In the genomic region with DNA sequence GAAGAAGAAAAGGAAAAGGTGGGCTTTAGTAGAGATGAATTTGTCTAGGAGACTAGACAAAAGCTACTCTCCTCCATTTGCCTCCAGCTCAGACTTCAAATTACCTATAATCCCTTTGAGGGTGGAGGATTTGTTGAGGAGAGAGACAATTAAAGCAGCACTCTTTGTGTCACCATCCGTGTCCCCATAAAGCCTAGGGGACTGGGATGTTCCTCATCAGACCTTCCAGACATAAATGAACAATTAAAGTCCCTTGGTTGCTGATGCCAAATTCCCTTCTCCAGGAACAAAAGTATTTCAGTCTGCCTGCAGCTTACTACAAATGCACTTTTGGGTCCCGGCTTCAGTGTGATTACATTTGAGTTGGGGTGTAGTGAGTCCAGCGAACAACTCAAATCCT, we compare ENCODE assay signal across 21 mouse cellular contexts.
DNase-seq lines count a peak whose midpoint lies in the region; ATAC-seq and TF ChIP-seq lines count a peak whose summit lies in the region.
"Had no signal": no experiment of that assay in that cellular context is flagged by ENCODE, and none has a peak within 500 bp of the region (broad histone marks: within the 10 kb centered on the region; RNA-seq: fewer than 3 reads in every experiment).

No protein-coding gene starts in this region.

- H3K4me3 ChIP-seq in embryonic facial prominence, embryonic 14.5 days (ENCODE audit: low read depth, low read length) = no peak overlapping the region
- H3K4me3 ChIP-seq in embryonic facial prominence, embryonic 10.5 days = no peak overlapping the region
- no peak overlapping the region for H3K4me3 ChIP-seq in hindbrain, postnatal 0 days (ENCODE audit: low read length)
- H3K4me3 ChIP-seq in neural tube, embryonic 15.5 days (replicated peaks) = no peak overlapping the region
- no peak overlapping the region for H3K4me3 ChIP-seq in intestine, embryonic 15.5 days (replicated peaks)
- H3K4me3 ChIP-seq: liver, embryonic 13.5 days had no signal

- H3K36me3 ChIP-seq in embryonic facial prominence, embryonic 14.5 days (ENCODE audit: control insufficient read depth, insufficient read depth, low read length) = no peaks in the 10 kb centered on the region
- no peaks in the 10 kb centered on the region for H3K36me3 ChIP-seq in embryonic facial prominence, embryonic 10.5 days (replicated peaks)
- H3K36me3 ChIP-seq in hindbrain, postnatal 0 days (ENCODE audit: insufficient read depth, low read length) = no peaks in the 10 kb centered on the region
- no peaks in the 10 kb centered on the region for H3K36me3 ChIP-seq in neural tube, embryonic 15.5 days
- H3K36me3 ChIP-seq in intestine, embryonic 15.5 days = no peaks in the 10 kb centered on the region
- H3K36me3 ChIP-seq: liver, embryonic 13.5 days had no signal

- H3K9me3 ChIP-seq in embryonic facial prominence, embryonic 14.5 days (ENCODE audit: control insufficient read depth, low read length) = no peaks in the 10 kb centered on the region
- no peaks in the 10 kb centered on the region for H3K9me3 ChIP-seq in embryonic facial prominence, embryonic 10.5 days
- no peaks in the 10 kb centered on the region for H3K9me3 ChIP-seq in hindbrain, postnatal 0 days (ENCODE audit: low read length)
- no peaks in the 10 kb centered on the region for H3K9me3 ChIP-seq in neural tube, embryonic 15.5 days (replicated peaks)
- no peaks in the 10 kb centered on the region for H3K9me3 ChIP-seq in intestine, embryonic 15.5 days
- H3K9me3 ChIP-seq: liver, embryonic 13.5 days had no signal

- no peaks in the 10 kb centered on the region for H3K27me3 ChIP-seq in embryonic facial prominence, embryonic 14.5 days (replicated peaks; ENCODE audit: control insufficient read depth, insufficient read depth, low read length)
- no peaks in the 10 kb centered on the region for H3K27me3 ChIP-seq in embryonic facial prominence, embryonic 10.5 days (replicated peaks; ENCODE audit: low read depth, poor library complexity, severe bottlenecking)
- H3K27me3 ChIP-seq in hindbrain, postnatal 0 days (ENCODE audit: insufficient read depth, low read length) = no peaks in the 10 kb centered on the region
- no peaks in the 10 kb centered on the region for H3K27me3 ChIP-seq in neural tube, embryonic 15.5 days (replicated peaks)
- no peaks in the 10 kb centered on the region for H3K27me3 ChIP-seq in intestine, embryonic 15.5 days (replicated peaks)
- H3K27me3 ChIP-seq: liver, embryonic 13.5 days had no signal

- no peak for ATAC-seq in embryonic facial prominence, embryonic 14.5 days (ENCODE audit: low read depth)
- ATAC-seq in hindbrain, postnatal 0 days = peak; percentile 24; the same call in 1 of the 2 replicates
- no peak; the same call in 1 of the 2 replicates for ATAC-seq in neural tube, embryonic 15.5 days (ENCODE audit: low FRiP score)
- ATAC-seq in intestine, embryonic 15.5 days = no peak
- ATAC-seq: CD4-positive, CD25-positive, alpha-beta regulatory T cell, adult 4 months had no signal

- H3K27ac ChIP-seq in embryonic facial prominence, embryonic 14.5 days (replicated peaks; ENCODE audit: low read depth, low read length) = no peak overlapping the region
- H3K27ac ChIP-seq in embryonic facial prominence, embryonic 10.5 days (replicated peaks) = no peak overlapping the region
- H3K27ac ChIP-seq in hindbrain, postnatal 0 days = peak overlapping the region; percentile 1; the same call in 1 of the 2 replicates
- peak overlapping the region; percentile 20; the same call in 1 of the 2 replicates for H3K27ac ChIP-seq in neural tube, embryonic 15.5 days (replicated peaks)
- H3K27ac ChIP-seq in intestine, embryonic 15.5 days = no peak overlapping the region
- H3K27ac ChIP-seq: liver, embryonic 13.5 days had no signal

- 53% methylated on average over 3 of the region's 3 CpGs for WGBS in embryonic facial prominence, embryonic 14.5 days
- 43% methylated on average over 3 of the region's 3 CpGs for WGBS in embryonic facial prominence, embryonic 10.5 days
- WGBS in hindbrain, postnatal 0 days = 47% methylated on average over 3 of the region's 3 CpGs
- 38% methylated on average over 3 of the region's 3 CpGs for WGBS in neural tube, embryonic 15.5 days
- 68% methylated on average over 3 of the region's 3 CpGs for whole genome bisulfite sequencing in intestine, embryonic 15.5 days

- H3K4me1 ChIP-seq in embryonic facial prominence, embryonic 14.5 days (ENCODE audit: control insufficient read depth, insufficient read depth, low read length) = no peaks in the 10 kb centered on the region
- H3K4me1 ChIP-seq in embryonic facial prominence, embryonic 10.5 days = peaks cover 20% of the 10 kb centered on the region
- H3K4me1 ChIP-seq in hindbrain, postnatal 0 days (ENCODE audit: insufficient read depth, low read length) = peaks cover 8% of the 10 kb centered on the region
- H3K4me1 ChIP-seq in neural tube, embryonic 15.5 days = peaks cover 12% of the 10 kb centered on the region; the same call in 1 of the 2 replicates
- H3K4me1 ChIP-seq in intestine, embryonic 15.5 days (replicated peaks) = no peaks in the 10 kb centered on the region
- H3K4me1 ChIP-seq: liver, embryonic 13.5 days had no signal

- H3K9ac ChIP-seq in embryonic facial prominence, embryonic 14.5 days (ENCODE audit: low read depth, low read length) = no peak overlapping the region
- no peak overlapping the region for H3K9ac ChIP-seq in hindbrain, postnatal 0 days (replicated peaks; ENCODE audit: low read length)
- H3K9ac ChIP-seq in neural tube, embryonic 15.5 days (replicated peaks) = no peak overlapping the region
- no peak overlapping the region for H3K9ac ChIP-seq in intestine, embryonic 15.5 days
- H3K9ac ChIP-seq: forebrain, postnatal 0 days; liver, embryonic 13.5 days; lung, embryonic 14.5 days had no signal

- no peak for TF ChIP-seq CTCF in hindbrain, postnatal 0 days (IDR thresholded peaks at IDR 0.05; ENCODE audit: low read depth)

- peak; percentile 6 for DNase-seq in embryonic facial prominence, embryonic 14.5 days (ENCODE audit: low spot score)
- no peak for DNase-seq in embryonic facial prominence, embryonic 10.5 days (ENCODE audit: low spot score)
- peak; percentile 18 for DNase-seq in retina, postnatal 1 day
- no peak for DNase-seq in retina, embryonic 14.5 days (ENCODE audit: low spot score)
- DNase-seq in hindbrain, postnatal 0 days (ENCODE audit: low spot score) = peak; percentile 20
- DNase-seq in adrenal gland, adult 8-10 months = no peak
- DNase-seq: cerebellum, adult 11-12 months; forebrain, postnatal 0 days; gastrocnemius, postnatal 14 days; heart, adult 11 months; kidney, adult 18-20 months; kidney, postnatal 4 days; liver, embryonic 13.5 days; lung, embryonic 14.5 days; right cerebral cortex, adult 18-20 months; thymus, adult 18-20 months; thymus, postnatal 4 days had no signal

- no peak overlapping the region for H3K4me2 ChIP-seq in embryonic facial prominence, embryonic 14.5 days (ENCODE audit: low read depth, low read length)
- no peak overlapping the region for H3K4me2 ChIP-seq in hindbrain, postnatal 0 days (ENCODE audit: low read depth, low read length)
- no peak overlapping the region for H3K4me2 ChIP-seq in neural tube, embryonic 15.5 days
- no peak overlapping the region for H3K4me2 ChIP-seq in intestine, embryonic 15.5 days (replicated peaks)
- H3K4me2 ChIP-seq: heart, embryonic 11.5 days; liver, embryonic 13.5 days; lung, embryonic 14.5 days had no signal

Comparison
In these comparisons a context has a peak if more than half of its experiments do, and no peak if none do; other contexts are left out.
1. DNase-seq: peak in embryonic facial prominence, embryonic 14.5 days (single experiment), retina, postnatal 1 day (single experiment) and hindbrain, postnatal 0 days (single experiment); none in embryonic facial prominence, embryonic 10.5 days (single experiment), retina, embryonic 14.5 days (single experiment) and adrenal gland, adult 8-10 months (single experiment).
2. H3K27ac ChIP-seq: peak in hindbrain, postnatal 0 days (single experiment) and neural tube, embryonic 15.5 days (single experiment); none in embryonic facial prominence, embryonic 14.5 days (single experiment), embryonic facial prominence, embryonic 10.5 days (single experiment) and intestine, embryonic 15.5 days (single experiment).